Mouse (Mus musculus) adipocyte (in vitro differentiated cells): Measurements from ENCODE around the gene Iqschfp.

ENCODE experiments used
- DNase-seq: peaks from one replicate; pipeline ENCODE4 v3.0.0-alpha.2; 2016; ENCODE audit warnings: low spot score

Gene Iqschfp

GRCm38 (mm10) chr3:68526416-68526815 is 634.4 kb downstream of the Iqschfp start:
- no peak for DNase-seq

GRCm38 (mm10) chr3:68527182-68527581 is 635.1 kb downstream of the Iqschfp start:
- no peak for DNase-seq

DNA sequence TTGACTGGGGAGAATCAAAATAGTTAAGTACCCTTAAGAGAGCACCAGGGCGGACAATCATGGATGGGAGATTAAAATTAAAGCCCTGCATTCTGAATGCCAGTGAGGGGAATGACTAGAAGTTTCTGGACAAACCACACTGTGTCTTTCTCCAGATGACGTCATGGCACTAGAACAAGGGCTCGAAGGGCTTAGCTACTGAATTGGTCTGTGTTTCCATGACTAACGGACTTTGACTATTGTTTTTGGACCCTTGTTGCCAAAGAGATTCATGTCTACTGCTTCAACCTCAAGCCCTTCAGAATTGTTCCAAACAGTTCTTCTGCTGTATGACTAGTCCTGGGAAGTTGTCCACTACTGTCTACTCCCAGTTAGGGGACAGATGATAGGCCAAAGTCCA is 639.9 kb downstream of the Iqschfp start:
- no peak for DNase-seq

DNA sequence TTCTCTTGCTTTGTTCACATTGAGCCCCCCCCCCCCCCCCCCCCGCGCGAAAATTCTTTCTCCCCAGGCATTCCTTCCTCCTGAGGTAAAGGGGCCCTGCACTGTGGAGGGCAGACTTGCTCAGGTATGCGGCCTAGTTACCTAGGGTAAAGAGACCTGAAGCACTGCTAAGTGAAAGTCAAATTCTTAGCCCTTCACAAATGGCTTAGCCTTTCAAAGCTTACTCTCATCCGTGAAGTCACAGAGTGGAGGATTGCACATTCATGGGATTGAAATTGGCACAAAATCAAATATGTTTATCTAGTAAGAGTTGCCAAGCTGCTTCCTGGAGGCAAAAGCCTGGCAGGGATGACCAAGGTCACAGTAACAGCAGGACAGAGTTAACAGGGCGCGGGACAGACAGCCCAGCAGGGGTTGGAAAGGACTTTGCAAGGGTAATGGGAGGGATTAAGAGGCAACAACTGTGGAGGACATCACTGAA is 642.6 kb downstream of the Iqschfp start:
- DNase-seq, result peak; percentile 23

- DNase-seq, result no peak
Observed at GRCm38 (mm10) chr3:68535160-68535728, 643.2 kb downstream of the Iqschfp start.

DNA sequence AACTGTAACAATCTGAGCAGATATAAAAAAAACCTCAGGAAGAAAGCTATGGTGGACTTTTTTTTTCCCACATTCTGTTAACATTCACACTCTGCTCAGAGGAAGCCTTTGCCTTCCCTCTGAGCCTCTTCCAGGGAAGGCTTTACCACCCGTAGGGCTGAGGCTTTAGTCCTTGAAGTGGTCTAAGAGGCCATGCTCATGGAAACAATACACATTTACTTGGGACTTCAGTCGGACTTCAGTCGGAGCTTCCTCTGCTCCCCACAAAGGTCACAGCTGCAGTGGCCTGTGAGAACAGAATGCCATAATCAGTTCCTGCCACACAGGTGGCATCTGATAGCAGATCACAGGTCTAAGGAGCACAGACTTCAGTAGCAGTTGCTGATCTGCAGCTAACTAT is 644.0 kb downstream of the Iqschfp start:
- DNase-seq, result no peak

DNA sequence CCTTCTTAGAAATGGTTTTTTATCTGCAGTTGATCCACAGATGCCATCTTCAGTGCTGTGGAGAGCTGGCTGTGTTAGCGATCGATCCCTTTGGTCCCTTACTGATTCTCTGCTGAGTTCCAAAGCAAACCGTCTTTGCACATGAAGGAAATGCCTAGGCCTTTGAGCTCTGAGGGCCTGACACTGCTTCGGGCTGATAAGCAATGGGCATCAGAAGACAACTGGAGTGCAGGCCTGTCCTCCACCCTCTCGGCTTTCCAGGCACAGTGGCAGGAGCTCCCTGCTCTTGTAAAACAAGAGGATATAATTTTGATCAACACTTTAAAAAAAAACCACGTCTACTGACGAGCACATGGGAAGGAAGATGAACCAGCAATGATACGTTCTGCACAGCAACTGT is 649.7 kb downstream of the Iqschfp start:
- no peak for DNase-seq

- peak; percentile 73 for DNase-seq
Observed at GRCm38 (mm10) chr3:68542944-68543501, 651.0 kb downstream of the Iqschfp start.

DNA sequence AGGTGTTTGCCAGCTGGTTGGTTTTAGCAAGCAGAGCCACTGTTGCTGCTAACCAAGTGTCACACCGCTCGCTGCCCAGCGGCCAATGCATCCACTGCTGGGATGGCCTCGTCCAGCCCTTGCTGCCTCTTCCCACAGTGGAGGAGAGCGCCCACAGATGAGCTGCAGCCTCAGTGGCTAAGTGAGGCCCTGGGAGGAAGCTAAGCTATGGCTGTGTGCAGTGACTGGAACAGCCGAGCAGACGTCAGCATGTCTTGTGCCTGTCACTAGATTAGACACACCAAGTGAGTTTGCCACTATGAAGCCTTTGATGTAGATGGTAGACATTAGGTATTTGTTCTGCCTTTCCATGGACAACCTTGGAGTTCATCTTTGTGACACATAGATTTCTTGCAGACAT is 652.8 kb downstream of the Iqschfp start:
- no peak for DNase-seq

- DNase-seq, result no peak
Observed at GRCm38 (mm10) chr3:68545898-68546297, 653.9 kb downstream of the Iqschfp start.

GRCm38 (mm10) chr3:68555087-68555662 is 663.1 kb downstream of the Iqschfp start:
- DNase-seq, result peak; percentile 5

DNA sequence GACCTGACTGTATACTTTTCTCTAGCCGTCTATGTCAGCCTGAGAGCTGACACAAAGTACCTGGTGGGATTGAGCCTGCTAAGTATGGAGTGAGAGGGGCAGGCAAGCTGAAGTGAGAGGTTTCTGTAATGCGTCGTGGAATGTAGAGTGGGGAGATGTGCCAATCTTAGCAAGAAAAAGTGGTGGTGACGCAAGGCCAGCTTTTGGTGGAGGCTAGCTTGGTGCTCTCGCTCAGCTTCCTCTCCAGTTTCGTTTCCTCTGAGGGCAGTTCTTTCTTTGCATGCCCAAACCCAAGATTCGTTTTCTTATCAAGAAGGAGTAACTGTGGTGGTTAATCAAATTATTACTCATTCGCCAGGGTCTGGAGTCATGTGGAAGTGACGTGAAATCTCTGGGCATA is 664.9 kb downstream of the Iqschfp start:
- no peak for DNase-seq

- no peak for DNase-seq
Observed at GRCm38 (mm10) chr3:68558744-68559143, 666.7 kb downstream of the Iqschfp start.

DNA sequence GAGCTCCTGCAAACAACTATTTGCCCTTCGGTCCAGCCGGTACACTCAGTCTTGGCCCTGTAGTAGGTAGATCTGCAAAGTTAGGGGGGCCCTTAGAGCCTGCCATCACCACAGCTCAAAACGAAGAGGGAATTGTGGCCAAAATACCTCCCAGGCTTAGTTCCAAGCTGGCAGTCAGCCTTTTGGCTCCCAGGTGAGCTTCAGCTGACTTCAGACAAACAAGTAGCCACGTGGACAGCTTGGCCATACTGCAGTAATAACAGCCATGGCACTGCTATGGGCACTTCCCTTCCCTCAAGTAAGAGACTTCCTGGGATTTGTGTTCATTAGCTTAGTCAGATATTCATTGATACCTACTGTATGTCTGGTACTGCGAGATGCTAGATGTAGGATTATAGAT is 668.0 kb downstream of the Iqschfp start:
- DNase-seq, result no peak

GRCm38 (mm10) chr3:68562838-68563237 is 670.8 kb downstream of the Iqschfp start:
- no peak for DNase-seq

- DNase-seq, result peak; percentile 89
Observed at GRCm38 (mm10) chr3:68563922-68564321, 671.9 kb downstream of the Iqschfp start.

DNA sequence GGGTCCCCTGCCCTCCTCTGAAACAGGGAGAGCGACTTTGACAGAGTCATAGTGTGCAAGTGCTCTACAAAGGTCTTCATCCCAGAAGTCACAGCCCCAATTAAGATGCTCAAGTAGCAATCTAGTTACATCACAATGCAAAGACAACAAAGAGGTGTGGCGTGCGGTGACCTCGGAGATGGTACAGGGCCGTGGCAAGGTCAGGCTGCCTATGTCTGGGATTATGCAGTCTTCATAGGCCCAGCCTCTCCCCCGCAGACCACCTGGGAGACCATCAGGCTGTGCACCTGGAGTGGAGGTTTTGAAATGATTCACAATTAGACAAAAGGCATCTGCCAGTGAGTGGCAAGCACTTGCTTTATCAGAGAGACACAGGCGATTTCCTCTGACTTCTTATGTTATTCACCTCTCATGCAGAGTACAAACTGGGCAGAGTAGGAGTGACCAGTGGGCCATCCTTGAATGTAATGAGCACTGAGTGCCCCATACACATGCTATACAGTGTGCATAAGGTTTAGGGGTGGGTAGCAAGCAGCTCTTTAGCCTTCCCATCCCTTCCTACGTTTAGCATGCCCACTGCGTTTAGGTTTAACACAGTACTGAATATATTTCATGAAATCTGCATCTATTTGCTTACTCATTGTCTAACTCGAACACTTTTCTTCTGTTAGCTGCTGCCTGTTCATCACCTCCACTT is 673.1 kb downstream of the Iqschfp start:
- no peak for DNase-seq

GRCm38 (mm10) chr3:68565675-68566055 is 673.6 kb downstream of the Iqschfp start:
- DNase-seq, result no peak

GRCm38 (mm10) chr3:68567581-68567980 is 675.5 kb downstream of the Iqschfp start:
- no peak for DNase-seq

DNA sequence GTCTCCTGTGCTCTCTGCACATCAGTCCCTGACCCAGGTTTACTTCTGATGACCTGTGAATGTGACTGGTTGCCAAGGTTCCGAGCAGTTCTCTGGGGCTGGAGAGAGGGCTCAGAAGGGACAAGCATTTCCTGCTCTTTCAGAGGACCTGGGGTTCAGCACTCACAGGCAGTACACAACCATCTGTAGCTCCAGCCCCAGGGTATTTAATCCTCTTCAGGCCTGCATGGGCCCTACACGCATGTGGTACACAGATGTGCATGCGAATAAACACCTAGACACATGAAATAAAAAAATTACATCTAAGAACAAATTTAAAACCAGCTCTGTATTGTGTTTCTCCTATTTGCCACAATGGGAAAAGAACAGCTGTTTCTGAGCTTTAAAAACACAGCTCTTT is 676.1 kb downstream of the Iqschfp start:
- no peak for DNase-seq

GRCm38 (mm10) chr3:68568716-68569115 is 676.7 kb downstream of the Iqschfp start:
- no peak for DNase-seq

- DNase-seq, result no peak
Observed at GRCm38 (mm10) chr3:68570319-68570718, 678.3 kb downstream of the Iqschfp start.
